Mouse (Mus musculus): ENCODE measurements around the gene Crot. TPM values are rescaled to one million over a fixed set of nuclear protein-coding genes. Genes with fewer than 3 reads are reported as not detected.
A peak's percentile ranks its signal among the peaks of the same experiment; 100 is the strongest.
"Not testable (repeated sequence)": the region's sequence is repeated elsewhere in the genome, so short reads cannot be mapped to it uniquely, and the experiment has no call there.

The Crot gene
- polyA plus RNA-seq, 1 experiment = 6.6 TPM

GRCm38 (mm10) chr5:9010166-9010565 is 13.0 kb upstream of the Crot start:
- Histone ChIP-seq H3K4me3 (ENCODE audit: insufficient read depth, poor library complexity, severe bottlenecking) (no peak overlapping the region), H3ac (ENCODE audit: control insufficient read depth, insufficient read length, low read depth) (no peak overlapping the region), H3K27me3 (ENCODE audit: control insufficient read depth, insufficient read depth, insufficient read length) (no peaks in the 10 kb centered on the region), H3K36me3 (ENCODE audit: control insufficient read depth, insufficient read depth) (no peaks in the 10 kb centered on the region), H3K79me2 (ENCODE audit: control insufficient read depth, insufficient read depth) (no peaks in the 10 kb centered on the region), H3K79me3 (ENCODE audit: low read depth) (no peaks in the 10 kb centered on the region)
- TF ChIP-seq MAX (IDR thresholded peaks at IDR 0.05) (no peak), CTCF (IDR thresholded peaks at IDR 0.05; ENCODE audit: control insufficient read depth, insufficient read depth, insufficient read length) (no peak), MYOD1 (IDR thresholded peaks at IDR 0.05; ENCODE audit: control insufficient read depth, insufficient read length, low read depth) (no peak), USF1 (IDR thresholded peaks at IDR 0.05; ENCODE audit: low read depth) (no peak), CEBPB (IDR thresholded peaks at IDR 0.05; ENCODE audit: low read depth) (no peak), FOSL1 (IDR thresholded peaks at IDR 0.05; ENCODE audit: insufficient read depth, low read length, poor library complexity, severe bottlenecking) (no peak)

GRCm38 (mm10) chr5:9006585-9006984 is 9.5 kb upstream of the Crot start:
- H3K36me3 ChIP-seq (ENCODE audit: control insufficient read depth, insufficient read depth); H3K79me2 ChIP-seq (ENCODE audit: control insufficient read depth, insufficient read depth); H3K27me3 ChIP-seq (ENCODE audit: control insufficient read depth, insufficient read depth, insufficient read length); H3K4me3 ChIP-seq (ENCODE audit: insufficient read depth, poor library complexity, severe bottlenecking); H3ac ChIP-seq (ENCODE audit: control insufficient read depth, insufficient read length, low read depth); H3K79me3 ChIP-seq (ENCODE audit: low read depth): not testable (repeated sequence)

- not testable (repeated sequence) for H3K79me3 ChIP-seq (ENCODE audit: low read depth); H3K27me3 ChIP-seq (ENCODE audit: control insufficient read depth, insufficient read depth, insufficient read length); H3ac ChIP-seq (ENCODE audit: control insufficient read depth, insufficient read length, low read depth)
These were observed 2.9 kb upstream of the Crot start for GRCm38 (mm10) chr5:9000006-9000405.

GRCm38 (mm10) chr5:8999108-8999507 is 2.0 kb upstream of the Crot start:
- Histone ChIP-seq H3K79me3 (ENCODE audit: low read depth) (no peaks in the 10 kb centered on the region), H3K36me3 (ENCODE audit: control insufficient read depth, insufficient read depth) (no peaks in the 10 kb centered on the region), H3ac (ENCODE audit: control insufficient read depth, insufficient read length, low read depth) (no peak overlapping the region), H3K4me3 (ENCODE audit: insufficient read depth, poor library complexity, severe bottlenecking) (no peak overlapping the region), H3K79me2 (ENCODE audit: control insufficient read depth, insufficient read depth) (no peaks in the 10 kb centered on the region), H3K27me3 (ENCODE audit: control insufficient read depth, insufficient read depth, insufficient read length) (no peaks in the 10 kb centered on the region)
- TF ChIP-seq FOSL1 (IDR thresholded peaks at IDR 0.05; ENCODE audit: insufficient read depth, low read length, poor library complexity, severe bottlenecking) = no peak
- TF ChIP-seq USF1 (IDR thresholded peaks at IDR 0.05; ENCODE audit: low read depth) = no peak

More at GRCm38 (mm10) chr5:9000006-9000405, 2.9 kb upstream of the Crot start:
- H3K79me2 ChIP-seq (ENCODE audit: control insufficient read depth, insufficient read depth); H3K4me3 ChIP-seq (ENCODE audit: insufficient read depth, poor library complexity, severe bottlenecking); H3K36me3 ChIP-seq (ENCODE audit: control insufficient read depth, insufficient read depth): not testable (repeated sequence)

- no peaks in the 10 kb centered on the region for H3K27me3 ChIP-seq (ENCODE audit: control insufficient read depth, insufficient read depth, insufficient read length)
- H3K79me2 ChIP-seq (ENCODE audit: control insufficient read depth, insufficient read depth) = no peaks in the 10 kb centered on the region
- H3K36me3 ChIP-seq (ENCODE audit: control insufficient read depth, insufficient read depth) = no peaks in the 10 kb centered on the region
- H3ac ChIP-seq (ENCODE audit: control insufficient read depth, insufficient read length, low read depth) = peak overlapping the region; percentile 62
- H3K4me3 ChIP-seq (ENCODE audit: insufficient read depth, poor library complexity, severe bottlenecking) = peak overlapping the region; percentile 56
- no peak for TF ChIP-seq MAX (IDR thresholded peaks at IDR 0.05)
- TF ChIP-seq FOSL1 (IDR thresholded peaks at IDR 0.05; ENCODE audit: insufficient read depth, low read length, poor library complexity, severe bottlenecking) = no peak
- TF ChIP-seq CEBPB (IDR thresholded peaks at IDR 0.05; ENCODE audit: low read depth) = no peak
- no peak for TF ChIP-seq MYOD1 (IDR thresholded peaks at IDR 0.05; ENCODE audit: control insufficient read depth, insufficient read length, low read depth)
- TF ChIP-seq USF1 (IDR thresholded peaks at IDR 0.05; ENCODE audit: low read depth) = no peak
- no peak for TF ChIP-seq CTCF (IDR thresholded peaks at IDR 0.05; ENCODE audit: control insufficient read depth, insufficient read depth, insufficient read length)
- TF ChIP-seq MYOG (IDR thresholded peaks at IDR 0.05; ENCODE audit: control insufficient read depth, extremely low read depth, insufficient read length) = no peak
- H3K79me3 ChIP-seq (ENCODE audit: low read depth) = no peaks in the 10 kb centered on the region
These were observed 380 bp upstream of the Crot start for GRCm38 (mm10) chr5:8997513-8997895.

GRCm38 (mm10) chr5:8995966-8996685 is 998 bp downstream of the Crot start:
- Histone ChIP-seq H3K79me3 (ENCODE audit: low read depth) (no peaks in the 10 kb centered on the region), H3K4me3 (ENCODE audit: insufficient read depth, poor library complexity, severe bottlenecking) (peak overlapping the region; percentile 56), H3ac (ENCODE audit: control insufficient read depth, insufficient read length, low read depth) (peak overlapping the region; percentile 4), H3K36me3 (ENCODE audit: control insufficient read depth, insufficient read depth) (no peaks in the 10 kb centered on the region), H3K79me2 (ENCODE audit: control insufficient read depth, insufficient read depth) (no peaks in the 10 kb centered on the region), H3K27me3 (ENCODE audit: control insufficient read depth, insufficient read depth, insufficient read length) (no peaks in the 10 kb centered on the region)
- no peak for TF ChIP-seq MAX (IDR thresholded peaks at IDR 0.05)
- TF ChIP-seq MYOD1 (IDR thresholded peaks at IDR 0.05; ENCODE audit: control insufficient read depth, insufficient read length, low read depth) = no peak
- no peak for TF ChIP-seq USF1 (IDR thresholded peaks at IDR 0.05; ENCODE audit: low read depth)
- TF ChIP-seq FOSL1 (IDR thresholded peaks at IDR 0.05; ENCODE audit: insufficient read depth, low read length, poor library complexity, severe bottlenecking) = no peak
- TF ChIP-seq MYOG (IDR thresholded peaks at IDR 0.05; ENCODE audit: control insufficient read depth, extremely low read depth, insufficient read length) = no peak
- TF ChIP-seq CTCF (IDR thresholded peaks at IDR 0.05; ENCODE audit: control insufficient read depth, insufficient read depth, insufficient read length) = no peak
- no peak for TF ChIP-seq CEBPB (IDR thresholded peaks at IDR 0.05; ENCODE audit: low read depth)
